Comparison of ENCODE assay signal across 8 mouse cellular contexts in genomic region chr12:103314640-103315361, GRCm38 (mm10). TPM values are rescaled to one million over a fixed set of nuclear protein-coding genes. Genes with fewer than 3 reads are reported as not detected.
A peak's percentile ranks its signal among the peaks of the same experiment; 100 is the strongest.
DNase-seq lines count a peak whose midpoint lies in the region; ATAC-seq and TF ChIP-seq lines count a peak whose summit lies in the region.

No protein-coding gene starts in this region.

- peaks cover 23% of the 10 kb centered on the region for H3K4me1 ChIP-seq in heart, embryonic 15.5 days (replicated peaks)
- peaks cover 5% of the 10 kb centered on the region for H3K4me1 ChIP-seq in embryonic facial prominence, embryonic 15.5 days
- H3K4me1 ChIP-seq in liver, embryonic 15.5 days (replicated peaks) = peaks cover 16% of the 10 kb centered on the region
- H3K4me1 ChIP-seq in thymus, adult 2 months (replicated peaks; ENCODE audit: control insufficient read depth, insufficient read depth, low read length) = no peaks in the 10 kb centered on the region

- no peak for TF ChIP-seq CTCF in thymus, adult 2 months (IDR thresholded peaks at IDR 0.05; ENCODE audit: borderline replicate concordance, control insufficient read depth, extremely low read depth, insufficient read depth, low read length, poor library complexity)

- H3K27ac ChIP-seq in heart, embryonic 15.5 days = no peak overlapping the region
- no peak overlapping the region for H3K27ac ChIP-seq in embryonic facial prominence, embryonic 15.5 days (replicated peaks)
- H3K27ac ChIP-seq in liver, embryonic 15.5 days (replicated peaks) = no peak overlapping the region
- H3K27ac ChIP-seq in thymus, adult 2 months (ENCODE audit: control insufficient read depth, insufficient read depth, low read length) = no peak overlapping the region

- peaks cover 6% of the 10 kb centered on the region; the same call in 1 of the 2 replicates for H3K36me3 ChIP-seq in heart, embryonic 15.5 days
- no peaks in the 10 kb centered on the region for H3K36me3 ChIP-seq in embryonic facial prominence, embryonic 15.5 days
- no peaks in the 10 kb centered on the region for H3K36me3 ChIP-seq in liver, embryonic 15.5 days (replicated peaks)
- H3K36me3 ChIP-seq in thymus, adult 2 months (ENCODE audit: control insufficient read depth, insufficient read depth, low read length) = no peaks in the 10 kb centered on the region

- H3K4me3 ChIP-seq in heart, embryonic 15.5 days = peak overlapping the region; percentile 22; the same call in 1 of the 2 replicates
- H3K4me3 ChIP-seq in embryonic facial prominence, embryonic 15.5 days (replicated peaks) = peak overlapping the region; percentile 17; the same call in 1 of the 2 replicates
- H3K4me3 ChIP-seq in liver, embryonic 15.5 days (replicated peaks) = no peak overlapping the region
- H3K4me3 ChIP-seq in thymus, adult 2 months (ENCODE audit: control insufficient read depth, insufficient read depth, low read length) = no peak overlapping the region

- peaks cover 37% of the 10 kb centered on the region for H3K27me3 ChIP-seq in heart, embryonic 15.5 days
- H3K27me3 ChIP-seq in embryonic facial prominence, embryonic 15.5 days = peaks cover 30% of the 10 kb centered on the region
- peaks cover 37% of the 10 kb centered on the region for H3K27me3 ChIP-seq in liver, embryonic 15.5 days
- H3K27me3 ChIP-seq in thymus, adult 2 months (ENCODE audit: control insufficient read depth, insufficient read depth, low read length) = no peaks in the 10 kb centered on the region; the same call in 1 of the 2 replicates

- no peak for DNase-seq in heart, postnatal 25 days (ENCODE audit: low spot score)
- peak; percentile 25 for DNase-seq in ES-CJ7 (ENCODE audit: low read depth, low spot score)
- no peak for DNase-seq in T-cell, adult 2 months (ENCODE audit: low spot score)
- no peak for DNase-seq in thymus, adult 2 months
- DNase-seq in layer of hippocampus, postnatal 36 days = no peak

- H3K9ac ChIP-seq in heart, embryonic 15.5 days = no peak overlapping the region
- H3K9ac ChIP-seq in embryonic facial prominence, embryonic 15.5 days = no peak overlapping the region
- H3K9ac ChIP-seq in liver, embryonic 15.5 days = no peak overlapping the region

- no peaks in the 10 kb centered on the region for H3K9me3 ChIP-seq in heart, embryonic 15.5 days (replicated peaks)
- H3K9me3 ChIP-seq in embryonic facial prominence, embryonic 15.5 days (replicated peaks) = no peaks in the 10 kb centered on the region
- H3K9me3 ChIP-seq in liver, embryonic 15.5 days (replicated peaks) = no peaks in the 10 kb centered on the region

- H3K4me2 ChIP-seq in heart, embryonic 15.5 days = peak overlapping the region; percentile 56
- peak overlapping the region; percentile 42 for H3K4me2 ChIP-seq in embryonic facial prominence, embryonic 15.5 days (replicated peaks)
- peak overlapping the region; percentile 30 for H3K4me2 ChIP-seq in liver, embryonic 15.5 days

- ATAC-seq in heart, embryonic 15.5 days (replicated peaks; ENCODE audit: insufficient number of reproducible peaks, insufficient read depth, low FRiP score, low read depth) = no peak
- ATAC-seq in embryonic facial prominence, embryonic 15.5 days (ENCODE audit: insufficient number of reproducible peaks, low FRiP score, low TSS enrichment, low read depth) = no peak
- no peak for ATAC-seq in liver, embryonic 15.5 days (ENCODE audit: insufficient read depth)

- intact Hi-C loops in heart, postnatal 25 days (cut with DNase I) = no loop called here

- no peak for TF ChIP-seq POLR2A in thymus, adult 2 months (IDR thresholded peaks at IDR 0.05; ENCODE audit: control insufficient read depth, extremely low read depth, insufficient read depth, low read length, poor library complexity)

- WGBS in heart, embryonic 15.5 days = 4% methylated on average over 25 of the region's 25 CpGs
- 2% methylated on average over 25 of the region's 25 CpGs for WGBS in embryonic facial prominence, embryonic 15.5 days
- WGBS in liver, embryonic 15.5 days (ENCODE audit: insufficient replicate concordance) = 10% methylated on average over 25 of the region's 25 CpGs
- 21% methylated on average over 25 of the region's 25 CpGs for WGBS in thymus, adult 2 months

RNA-seq across cellular contexts. Expression of gene Fam181a, which starts 4.0 kb away (rescaled TPM):
- polyA plus RNA-seq in heart, embryonic 15.5 days (2015; fragmentation: Nextera tagmentation; extraction: Ambion mirVana) = not detected in 2 replicates
- not detected for total RNA-seq in heart, postnatal 25 days (2021)
- 0.20 TPM in 1 of 2 replicates, not detected in the other for polyA plus RNA-seq in embryonic facial prominence, embryonic 15.5 days (2015; fragmentation: Nextera tagmentation; extraction: Ambion mirVana)
- not detected in 2 replicates for polyA plus RNA-seq in liver, embryonic 15.5 days (2015; fragmentation: Nextera tagmentation; extraction: Ambion mirVana)
- polyA plus RNA-seq in thymus, adult 2 months (2012; rRNA removed) = not detected in 2 replicates
- total RNA-seq in layer of hippocampus, postnatal 36 days (2021) = 1 to 10 TPM; 1.5 to 1.6 TPM

RNA-seq across cellular contexts. Expression of gene Asb2, which starts 41.0 kb away (rescaled TPM):
- 194 and 219 TPM in 2 replicates for polyA plus RNA-seq in heart, embryonic 15.5 days (2015; fragmentation: Nextera tagmentation; extraction: Ambion mirVana)
- 100 to 1,000 TPM; 497 to 569 TPM for total RNA-seq in heart, postnatal 25 days (2021)
- polyA plus RNA-seq in embryonic facial prominence, embryonic 15.5 days (2015; fragmentation: Nextera tagmentation; extraction: Ambion mirVana) = 7.5 and 10.1 TPM in 2 replicates
- 3.5 and 3.9 TPM in 2 replicates for polyA plus RNA-seq in liver, embryonic 15.5 days (2015; fragmentation: Nextera tagmentation; extraction: Ambion mirVana)
- 31.8 and 64.7 TPM in 2 replicates for polyA plus RNA-seq in thymus, adult 2 months (2012; rRNA removed)
- 1 to 10 TPM; 1.6 to 1.7 TPM for total RNA-seq in layer of hippocampus, postnatal 36 days (2021)

Comparison
In these comparisons a context has a peak if more than half of its experiments do, and no peak if none do; other contexts are left out.
1. H3K4me3 ChIP-seq: peak in heart, embryonic 15.5 days (single experiment) and embryonic facial prominence, embryonic 15.5 days (single experiment); none in liver, embryonic 15.5 days (single experiment) and thymus, adult 2 months (single experiment).
2. Peak in every context shown above with its lines, with median percentiles within 50 percentile points of each other: H3K4me2 ChIP-seq.